Mouse (Mus musculus) liver, adult 2 months (tissue): ENCODE results near the gene Sfi1.
"Not testable (repeated sequence)": the region's sequence is repeated elsewhere in the genome, so short reads cannot be mapped to it uniquely, and the experiment has no call there.

ENCODE experiments used
- CTCF ChIP-seq: fragments of 200-500 bp; IDR thresholded peaks from 2 replicates; pipeline ENCODE4 v1.5.1; 2011; ENCODE audit warnings: low read depth, low read length, control low read depth
- POLR2A ChIP-seq: fragments of 200-500 bp; IDR thresholded peaks from 2 replicates; pipeline ENCODE4 v1.6.1; 2011; ENCODE audit warnings: low read length, control low read depth; ENCODE audit not compliant: insufficient read depth; ENCODE audit errors: extremely low read depth

DNA sequence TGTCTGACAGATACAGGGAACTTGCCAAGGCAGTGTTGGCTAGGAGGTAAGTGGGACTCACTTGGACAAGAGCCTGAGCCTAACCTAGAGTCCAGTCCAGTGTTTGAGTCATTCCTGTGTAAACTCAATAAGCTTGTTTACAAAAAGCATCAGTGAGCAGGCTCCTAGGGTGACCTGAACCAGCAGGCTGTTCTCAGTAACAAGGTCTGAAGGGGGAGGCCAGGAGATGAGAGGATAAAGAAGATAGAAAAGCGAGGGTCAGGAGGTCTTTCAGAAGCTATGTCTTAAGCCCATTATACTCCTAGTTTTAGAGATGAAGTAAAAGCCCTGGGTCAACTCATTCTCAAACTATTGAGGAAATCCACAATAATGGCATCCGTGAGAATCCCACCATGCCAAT lies 31.9 kb downstream of the Sfi1 start:
- TF ChIP-seq CTCF, POLR2A: not testable (repeated sequence)
